Mouse (Mus musculus) myocyte (in vitro differentiated cells): ENCODE results near the gene Mbnl1.

ENCODE experiments used
- E2F4 ChIP-seq: IDR thresholded peaks from one replicate; pipeline ENCODE4 v1.6.1; 2011; ENCODE audit warnings: mild to moderate bottlenecking, control low read depth, moderate library complexity; ENCODE audit not compliant: insufficient read depth
- POLR2AphosphoS2 ChIP-seq: IDR thresholded peaks from one replicate; pipeline ENCODE4 v1.6.1; 2011; ENCODE audit warnings: low read depth, control low read depth; ENCODE audit not compliant: insufficient read length

DNA sequence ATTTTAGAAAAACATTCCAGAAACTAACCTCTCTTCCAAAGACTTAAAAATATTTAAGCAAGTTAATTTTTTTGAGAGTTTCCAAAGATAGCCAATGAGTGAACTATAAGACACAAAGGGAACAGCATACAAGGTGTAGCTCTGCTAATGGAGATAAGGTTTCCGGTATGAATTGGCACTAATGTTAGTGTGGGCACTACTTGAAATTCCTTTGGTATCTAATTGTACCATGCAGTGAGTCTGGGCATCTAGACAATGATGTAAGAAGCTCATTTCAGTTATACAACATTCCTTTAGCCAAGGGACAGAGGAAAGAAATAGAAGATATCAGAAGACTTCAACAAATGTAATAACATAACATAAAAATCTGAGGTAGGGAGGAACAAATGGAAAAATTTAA is 175.7 kb downstream of the Mbnl1 start:
- TF ChIP-seq E2F4 (no peak), POLR2AphosphoS2 (no peak)
